Mouse (Mus musculus): ENCODE results near the gene Plekha7. TPM values are rescaled to one million over a fixed set of nuclear protein-coding genes. Genes with fewer than 3 reads are reported as not detected.
"Not testable (repeated sequence)": the region's sequence is repeated elsewhere in the genome, so short reads cannot be mapped to it uniquely, and the experiment has no call there.

Gene Plekha7
- total and polyA plus RNA-seq, 2 experiments = 2.3 to 2.9 TPM

- Histone ChIP-seq H3K4me1 (ENCODE audit: control insufficient read depth, insufficient read depth, low read length) (no peaks in the 10 kb centered on the region), H3K4me3 (ENCODE audit: insufficient read depth, low read depth, low read length) (no peak overlapping the region), H3K79me2 (ENCODE audit: control insufficient read depth, insufficient read depth, low read length) (no peaks in the 10 kb centered on the region), H3K27me3 (ENCODE audit: control insufficient read depth, insufficient read depth, low read length) (no peaks in the 10 kb centered on the region), H3K27ac (replicated peaks; ENCODE audit: insufficient read depth, low read depth, low read length) (no peak overlapping the region), H3K36me3 (ENCODE audit: control insufficient read depth, insufficient read depth, low read length) (no peaks in the 10 kb centered on the region), H3K9ac (ENCODE audit: low read depth, low read length) (no peak overlapping the region)
- DNase-seq (ENCODE audit: extremely low read depth, low read depth, low spot score) = no peak
- WGBS = 71% methylated on average over 3 of the region's 3 CpGs
- TF ChIP-seq CTCF (IDR thresholded peaks at IDR 0.05; ENCODE audit: low read depth, low read length) (no peak), POLR2A (IDR thresholded peaks at IDR 0.05; ENCODE audit: extremely low read depth, insufficient read depth, low read length) (no peak)
Observed at GRCm38 (mm10) chr7:116110661-116111060, 197.5 kb downstream of the Plekha7 start.

DNA sequence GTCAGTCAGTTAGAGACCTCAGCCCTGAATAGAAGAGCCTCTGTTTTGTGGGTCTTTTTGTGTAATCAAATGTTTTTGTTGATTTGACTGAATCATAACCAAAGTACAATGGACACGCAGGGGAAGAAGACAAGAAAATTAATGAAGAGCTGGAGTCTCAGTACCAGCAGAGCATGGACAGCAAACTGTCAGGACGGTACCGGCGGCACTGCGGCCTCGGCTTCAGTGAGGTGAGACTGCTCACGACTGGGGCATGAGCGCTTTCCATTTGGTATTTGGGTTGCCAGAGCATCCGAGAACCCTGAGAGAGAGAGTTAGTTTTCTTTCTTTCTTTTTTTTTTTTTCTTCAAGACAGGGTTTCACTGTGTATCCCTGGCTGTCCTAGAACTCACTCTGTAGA is 205.1 kb downstream of the Plekha7 start:
- no peaks in the 10 kb centered on the region for H3K79me2 ChIP-seq (ENCODE audit: control insufficient read depth, insufficient read depth, low read length)
- no peak overlapping the region for H3K4me3 ChIP-seq (ENCODE audit: insufficient read depth, low read depth, low read length)
- 94% methylated on average over 9 of the region's 9 CpGs for WGBS
- no peaks in the 10 kb centered on the region for H3K4me1 ChIP-seq (ENCODE audit: control insufficient read depth, insufficient read depth, low read length)
- no peak overlapping the region for H3K9ac ChIP-seq (ENCODE audit: low read depth, low read length)
- H3K27me3 ChIP-seq (ENCODE audit: control insufficient read depth, insufficient read depth, low read length) = no peaks in the 10 kb centered on the region
- peaks cover 32% of the 10 kb centered on the region for H3K36me3 ChIP-seq (ENCODE audit: control insufficient read depth, insufficient read depth, low read length)
- no peak for DNase-seq (ENCODE audit: extremely low read depth, low read depth, low spot score)
- H3K27ac ChIP-seq (replicated peaks; ENCODE audit: insufficient read depth, low read depth, low read length) = no peak overlapping the region
- no peak for TF ChIP-seq CTCF (IDR thresholded peaks at IDR 0.05; ENCODE audit: low read depth, low read length)
- no peak for TF ChIP-seq POLR2A (IDR thresholded peaks at IDR 0.05; ENCODE audit: extremely low read depth, insufficient read depth, low read length)

DNA sequence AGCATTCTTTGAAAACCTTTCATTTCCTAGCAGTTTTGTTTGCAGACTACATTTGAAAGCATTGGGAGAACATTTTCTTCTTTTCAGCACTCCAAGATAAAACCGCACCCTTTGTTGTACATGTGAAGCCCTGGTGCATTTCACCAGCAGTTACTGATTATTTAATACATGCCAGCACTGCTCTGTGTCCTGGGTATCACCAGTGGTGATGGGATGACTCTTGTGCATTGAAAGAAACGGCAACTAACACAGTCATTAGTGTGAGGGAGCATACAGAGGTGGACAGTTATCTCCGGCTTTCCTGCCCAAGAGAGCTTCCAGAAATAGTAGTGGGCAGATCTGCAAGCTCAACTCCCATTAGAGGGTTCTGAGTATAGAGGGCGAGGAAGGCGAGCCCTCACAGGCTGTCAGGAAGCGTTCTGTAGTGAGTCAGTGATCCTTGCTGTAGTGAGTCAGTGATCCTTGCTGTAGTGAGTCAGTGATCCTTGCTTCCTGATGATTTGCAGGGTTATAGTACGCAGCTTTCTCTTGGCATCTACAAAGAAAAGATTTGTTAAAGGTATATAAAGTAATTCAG is 208.1 kb downstream of the Plekha7 start:
- no peak for DNase-seq (ENCODE audit: extremely low read depth, low read depth, low spot score)
- WGBS = 87% methylated on average over 7 of the region's 7 CpGs
- TF ChIP-seq CTCF (IDR thresholded peaks at IDR 0.05; ENCODE audit: low read depth, low read length) (no peak), POLR2A (IDR thresholded peaks at IDR 0.05; ENCODE audit: extremely low read depth, insufficient read depth, low read length) (no peak)
- Histone ChIP-seq H3K27me3 (ENCODE audit: control insufficient read depth, insufficient read depth, low read length) (no peaks in the 10 kb centered on the region), H3K36me3 (ENCODE audit: control insufficient read depth, insufficient read depth, low read length) (peaks cover 27% of the 10 kb centered on the region), H3K79me2 (ENCODE audit: control insufficient read depth, insufficient read depth, low read length) (peaks cover 5% of the 10 kb centered on the region; the same call in 1 of the 2 replicates), H3K4me1 (ENCODE audit: control insufficient read depth, insufficient read depth, low read length) (no peaks in the 10 kb centered on the region; the same call in 1 of the 2 replicates), H3K9ac (ENCODE audit: low read depth, low read length) (no peak overlapping the region), H3K4me3 (ENCODE audit: insufficient read depth, low read depth, low read length) (no peak overlapping the region), H3K27ac (replicated peaks; ENCODE audit: insufficient read depth, low read depth, low read length) (no peak overlapping the region)

DNA sequence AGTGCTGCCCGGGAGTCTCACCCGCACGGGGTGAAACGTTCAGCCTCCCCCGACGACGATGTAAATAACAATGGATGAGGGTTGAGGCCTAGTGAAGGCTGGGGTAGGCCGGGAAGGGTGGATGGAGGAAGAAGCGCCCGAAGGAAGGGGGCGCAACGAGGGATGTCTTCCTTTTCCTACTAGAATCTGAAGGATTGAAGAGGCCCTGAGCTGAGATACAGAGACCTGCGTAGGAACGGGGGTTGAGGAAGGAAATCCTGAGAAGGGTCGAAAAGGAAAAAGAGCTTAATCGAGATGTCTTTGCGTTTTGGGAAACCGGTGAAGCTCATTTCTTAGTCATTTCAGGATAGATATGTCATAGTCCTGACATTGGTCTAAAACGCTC is 214.7 kb downstream of the Plekha7 start:
- no peak for DNase-seq (ENCODE audit: extremely low read depth, low read depth, low spot score)
- H3K4me1 ChIP-seq (ENCODE audit: control insufficient read depth, insufficient read depth, low read length) = peaks cover 5% of the 10 kb centered on the region; the same call in 1 of the 2 replicates
- peak overlapping the region; percentile 74 for H3K4me3 ChIP-seq (ENCODE audit: insufficient read depth, low read depth, low read length)
- peak overlapping the region; percentile 76 for H3K9ac ChIP-seq (ENCODE audit: low read depth, low read length)
- H3K79me2 ChIP-seq (ENCODE audit: control insufficient read depth, insufficient read depth, low read length) = peaks cover 5% of the 10 kb centered on the region; the same call in 1 of the 2 replicates
- peak; percentile 6; the same call in 1 of the 2 replicates for TF ChIP-seq CTCF (IDR thresholded peaks at IDR 0.05; ENCODE audit: low read depth, low read length)
- no peak for TF ChIP-seq POLR2A (IDR thresholded peaks at IDR 0.05; ENCODE audit: extremely low read depth, insufficient read depth, low read length)
- WGBS = under 1% methylated on average over 19 of the region's 19 CpGs
- no peaks in the 10 kb centered on the region for H3K36me3 ChIP-seq (ENCODE audit: control insufficient read depth, insufficient read depth, low read length)
- peak overlapping the region; percentile 64 for H3K27ac ChIP-seq (replicated peaks; ENCODE audit: insufficient read depth, low read depth, low read length)
- H3K27me3 ChIP-seq (ENCODE audit: control insufficient read depth, insufficient read depth, low read length) = no peaks in the 10 kb centered on the region

DNA sequence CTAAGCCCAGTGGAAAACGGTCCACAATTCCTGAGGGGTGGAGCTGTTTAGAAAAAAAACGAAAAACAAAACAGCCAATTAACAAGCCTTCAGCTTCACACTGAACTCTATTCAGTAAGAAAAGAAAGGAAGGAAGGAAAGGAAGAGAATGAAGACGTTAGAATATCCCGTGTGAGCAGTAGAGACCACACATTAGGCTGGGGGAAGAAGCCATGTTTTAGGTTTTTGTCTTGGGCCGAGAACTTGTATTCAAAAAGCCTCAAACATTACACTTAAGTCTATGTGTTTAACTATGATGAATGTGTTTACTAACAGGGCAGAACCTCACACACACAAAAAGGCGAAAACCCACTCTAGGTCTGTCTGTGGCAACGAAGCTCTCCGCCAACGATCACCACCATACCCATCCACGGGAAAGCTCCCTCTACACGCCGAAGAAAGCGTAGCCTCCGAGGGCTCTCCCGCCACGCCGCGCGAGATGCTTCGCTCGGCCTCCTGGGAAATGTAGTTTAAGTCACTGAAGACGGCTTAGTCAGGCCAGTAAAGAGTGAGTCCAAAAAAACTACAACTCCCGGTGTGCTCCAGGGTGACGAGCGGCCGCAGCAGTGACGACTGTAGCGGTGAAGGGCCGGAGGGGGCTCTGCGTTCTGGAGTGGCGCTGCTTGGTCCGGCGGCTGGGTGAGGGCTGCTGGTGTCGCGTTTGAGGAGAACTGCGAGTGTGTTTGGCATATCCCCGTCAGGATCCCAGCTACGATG is 215.3 kb downstream of the Plekha7 start:
- Histone ChIP-seq H3K4me1 (ENCODE audit: control insufficient read depth, insufficient read depth, low read length) (peaks cover 5% of the 10 kb centered on the region; the same call in 1 of the 2 replicates), H3K9ac (ENCODE audit: low read depth, low read length) (peak overlapping the region; percentile 76), H3K27ac (replicated peaks; ENCODE audit: insufficient read depth, low read depth, low read length) (peak overlapping the region; percentile 64), H3K79me2 (ENCODE audit: control insufficient read depth, insufficient read depth, low read length) (peaks cover 5% of the 10 kb centered on the region; the same call in 1 of the 2 replicates), H3K4me3 (ENCODE audit: insufficient read depth, low read depth, low read length) (peak overlapping the region; percentile 74), H3K36me3 (ENCODE audit: control insufficient read depth, insufficient read depth, low read length) (no peaks in the 10 kb centered on the region), H3K27me3 (ENCODE audit: control insufficient read depth, insufficient read depth, low read length) (no peaks in the 10 kb centered on the region)
- peak; percentile 91 for DNase-seq (ENCODE audit: extremely low read depth, low read depth, low spot score)
- WGBS = under 1% methylated on average over 38 of the region's 38 CpGs
- peak; percentile 80 for TF ChIP-seq POLR2A (IDR thresholded peaks at IDR 0.05; ENCODE audit: extremely low read depth, insufficient read depth, low read length)
- TF ChIP-seq CTCF (IDR thresholded peaks at IDR 0.05; ENCODE audit: low read depth, low read length) = 0 out of 2 replicates have a peak, but pooled peaks have one; percentile 32

- H3K36me3 ChIP-seq (ENCODE audit: control insufficient read depth, insufficient read depth, low read length); H3K79me2 ChIP-seq (ENCODE audit: control insufficient read depth, insufficient read depth, low read length); H3K4me3 ChIP-seq (ENCODE audit: insufficient read depth, low read depth, low read length); H3K27me3 ChIP-seq (ENCODE audit: control insufficient read depth, insufficient read depth, low read length); H3K9ac ChIP-seq (ENCODE audit: low read depth, low read length); H3K27ac ChIP-seq (replicated peaks; ENCODE audit: insufficient read depth, low read depth, low read length); H3K4me1 ChIP-seq (ENCODE audit: control insufficient read depth, insufficient read depth, low read length); DNase-seq (ENCODE audit: extremely low read depth, low read depth, low spot score): not testable (repeated sequence)
- 93% methylated on average over 11 of the region's 11 CpGs for WGBS
Observed at GRCm38 (mm10) chr7:116084366-116084765, 223.8 kb downstream of the Plekha7 start, which contains the start of gene Gm4353. Gene Gm4353 (minus strand): TSS chr7:116084635.

Other genes starting within 250 kb of the Plekha7 start
- gene Gm4353, start 223.7 kb downstream of the Plekha7 start, total RNA-seq (2014; rRNA removed) = 0.13 and 0.28 TPM in 2 replicates
- 0.39 and 0.52 TPM in 2 replicates for gene Gm4353, start 223.7 kb downstream of the Plekha7 start, polyA plus RNA-seq (2012; rRNA removed)
- 125 and 171 TPM in 2 replicates for gene Rps13, start 25.8 kb upstream of the Plekha7 start, total RNA-seq (2014; rRNA removed)
- 107 and 198 TPM in 2 replicates for gene Rps13, start 25.8 kb upstream of the Plekha7 start, polyA plus RNA-seq (2012; rRNA removed)
- gene Pik3c2a, start 135.1 kb upstream of the Plekha7 start, total RNA-seq (2014; rRNA removed) = 39.7 and 40.7 TPM in 2 replicates
- 1.7 and 1.8 TPM in 2 replicates for gene Pik3c2a, start 135.1 kb upstream of the Plekha7 start, polyA plus RNA-seq (2012; rRNA removed)
- gene Nucb2, start 196.0 kb upstream of the Plekha7 start, total RNA-seq (2014; rRNA removed) = 4.7 and 5.5 TPM in 2 replicates
- 0.36 and 0.65 TPM in 2 replicates for gene Nucb2, start 196.0 kb upstream of the Plekha7 start, polyA plus RNA-seq (2012; rRNA removed)